Mouse (Mus musculus): ENCODE measurements around the gene Jak1. TPM values are rescaled to one million over a fixed set of nuclear protein-coding genes. Genes with fewer than 3 reads are reported as not detected.
A peak's percentile ranks its signal among the peaks of the same experiment; 100 is the strongest.
"Not testable (repeated sequence)": the region's sequence is repeated elsewhere in the genome, so short reads cannot be mapped to it uniquely, and the experiment has no call there.

The Jak1 gene
- polyA plus RNA-seq, 1 experiment from 2014 or later, result 55.9 TPM

- WGBS, result 2% methylated on average over 49 of the region's 49 CpGs
- DNase-seq (ENCODE audit: low spot score), result peak; percentile 77
- Histone ChIP-seq H3K9me3 (no peaks in the 10 kb centered on the region), H3K27ac (peak overlapping the region; percentile 80), H3K27me3 (ENCODE audit: insufficient read depth, poor library complexity, severe bottlenecking) (peaks cover 36% of the 10 kb centered on the region), H3K4me1 (peaks cover 21% of the 10 kb centered on the region), H3K36me3 (no peaks in the 10 kb centered on the region), H3K4me3 (peak overlapping the region; percentile 73)
Measured at GRCm38 (mm10) chr4:101292736-101293541, 27.9 kb upstream of the Jak1 start.

DNA sequence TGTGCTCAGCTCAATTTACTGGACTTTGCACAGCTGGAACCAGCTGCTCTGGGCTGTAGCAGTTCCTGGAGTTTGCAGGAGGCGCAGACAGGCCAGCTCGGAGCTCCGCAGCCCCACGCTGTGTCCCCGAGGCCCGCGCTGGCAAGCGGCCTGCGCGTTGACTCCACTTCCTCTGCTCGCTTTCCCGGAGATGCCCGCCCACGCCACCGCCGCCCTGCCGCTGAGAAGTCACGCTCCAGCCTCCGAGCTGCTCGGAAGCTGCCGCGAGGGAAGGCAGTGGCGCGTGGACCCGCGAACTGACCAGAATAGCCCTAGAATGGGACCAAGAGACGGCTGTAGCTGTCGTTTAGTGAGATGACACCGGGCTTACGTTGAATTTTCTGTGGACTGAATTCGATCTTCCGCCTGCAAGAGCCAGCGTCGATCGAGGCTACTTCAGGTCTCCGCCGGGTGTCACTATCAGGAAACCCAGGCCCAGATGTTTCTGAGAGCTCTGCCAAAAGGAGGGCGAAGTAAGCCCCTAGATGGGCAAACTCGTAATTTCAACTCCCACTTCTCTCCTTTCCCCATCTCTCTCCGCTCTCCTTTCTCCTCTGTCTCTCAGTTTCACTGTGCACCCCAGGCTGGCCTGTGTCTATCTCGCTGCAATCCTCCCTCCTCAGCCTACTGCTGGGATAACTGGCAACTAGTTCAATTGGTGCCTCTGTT lies 27.1 kb upstream of the Jak1 start:
- H3K36me3 ChIP-seq, result no peaks in the 10 kb centered on the region
- no peaks in the 10 kb centered on the region for H3K9me3 ChIP-seq
- peak; percentile 80 for DNase-seq (ENCODE audit: low spot score)
- H3K4me3 ChIP-seq, result peak overlapping the region; percentile 73
- WGBS, result 1% methylated on average over 41 of the region's 41 CpGs
- H3K4me1 ChIP-seq, result peaks cover 21% of the 10 kb centered on the region
- H3K27ac ChIP-seq, result peak overlapping the region; percentile 80
- H3K27me3 ChIP-seq (ENCODE audit: insufficient read depth, poor library complexity, severe bottlenecking), result peaks cover 36% of the 10 kb centered on the region

- no peak for DNase-seq (ENCODE audit: low spot score)
- Histone ChIP-seq H3K36me3 (no peaks in the 10 kb centered on the region), H3K27ac (no peak overlapping the region), H3K4me3 (no peak overlapping the region), H3K27me3 (ENCODE audit: insufficient read depth, poor library complexity, severe bottlenecking) (peaks cover 21% of the 10 kb centered on the region), H3K4me1 (peaks cover 30% of the 10 kb centered on the region), H3K9me3 (no peaks in the 10 kb centered on the region)
- WGBS, result 87% methylated on average over 11 of the region's 11 CpGs
Measured at GRCm38 (mm10) chr4:101288292-101288691, 23.2 kb upstream of the Jak1 start.

DNA sequence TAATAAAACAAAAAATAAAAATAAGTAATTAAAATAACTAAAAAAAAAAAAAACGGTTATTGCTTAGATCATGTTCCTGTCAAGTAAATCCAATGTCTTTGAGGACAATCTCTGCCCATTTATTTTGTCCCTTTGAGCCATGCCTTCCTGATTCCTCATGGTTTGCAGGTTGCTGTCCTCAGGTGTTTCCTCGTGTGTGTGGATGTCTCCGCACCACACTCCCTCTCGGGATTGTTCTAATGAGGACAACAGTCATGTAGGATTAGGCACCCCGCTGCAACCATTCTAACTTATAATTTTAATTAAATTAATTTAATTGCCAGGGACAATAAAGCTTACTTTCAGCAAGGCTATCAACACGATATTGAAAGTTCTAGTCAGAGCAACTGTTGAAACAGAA lies 21.5 kb upstream of the Jak1 start:
- Histone ChIP-seq H3K4me3 (no peak overlapping the region), H3K27ac (no peak overlapping the region), H3K36me3 (no peaks in the 10 kb centered on the region), H3K27me3 (ENCODE audit: insufficient read depth, poor library complexity, severe bottlenecking) (peaks cover 11% of the 10 kb centered on the region; the same call in 1 of the 2 replicates), H3K9me3 (no peaks in the 10 kb centered on the region), H3K4me1 (peaks cover 20% of the 10 kb centered on the region)
- DNase-seq (ENCODE audit: low spot score), result no peak
- 76% methylated on average over 6 of the region's 6 CpGs for WGBS

- Histone ChIP-seq H3K36me3 (no peaks in the 10 kb centered on the region), H3K27me3 (ENCODE audit: insufficient read depth, poor library complexity, severe bottlenecking) (peaks cover 6% of the 10 kb centered on the region; the same call in 1 of the 2 replicates), H3K27ac (no peak overlapping the region), H3K9me3 (no peaks in the 10 kb centered on the region), H3K4me1 (peaks cover 20% of the 10 kb centered on the region), H3K4me3 (no peak overlapping the region)
- DNase-seq (ENCODE audit: low spot score), result no peak
- WGBS, result 80% methylated on average over 2 of the region's 2 CpGs
Measured at GRCm38 (mm10) chr4:101285906-101286432, 20.9 kb upstream of the Jak1 start.

DNA sequence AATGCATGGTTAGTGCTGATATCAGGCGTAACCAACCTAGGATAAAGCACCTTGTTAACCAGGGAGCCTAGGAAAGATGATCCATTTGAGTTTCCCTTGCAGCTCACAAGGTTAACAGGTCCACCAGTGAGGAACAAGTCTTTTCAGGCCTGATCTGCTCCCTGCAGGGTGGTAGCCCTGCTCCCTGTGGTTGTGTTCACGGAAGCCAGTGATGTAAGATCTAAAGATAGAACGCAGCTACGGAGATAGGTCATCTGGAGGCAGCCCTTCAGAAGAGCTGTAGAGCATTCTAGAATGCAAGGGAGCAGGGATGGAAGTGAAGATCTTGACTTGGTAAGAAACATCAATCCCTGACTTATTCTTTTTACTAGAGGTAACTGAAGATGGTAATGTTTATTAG lies 18.9 kb upstream of the Jak1 start:
- H3K27me3 ChIP-seq (ENCODE audit: insufficient read depth, poor library complexity, severe bottlenecking), result no peaks in the 10 kb centered on the region
- H3K9me3 ChIP-seq, result no peaks in the 10 kb centered on the region
- H3K27ac ChIP-seq, result no peak overlapping the region
- peaks cover 13% of the 10 kb centered on the region for H3K4me1 ChIP-seq
- WGBS, result 51% methylated on average over 4 of the region's 4 CpGs
- no peaks in the 10 kb centered on the region for H3K36me3 ChIP-seq
- H3K4me3 ChIP-seq, result no peak overlapping the region
- DNase-seq (ENCODE audit: low spot score), result no peak

- H3K27ac ChIP-seq, result no peak overlapping the region
- 52% methylated on average over 1 of the region's 1 CpGs for WGBS
- H3K36me3 ChIP-seq, result no peaks in the 10 kb centered on the region
- no peaks in the 10 kb centered on the region for H3K9me3 ChIP-seq
- no peak overlapping the region for H3K4me3 ChIP-seq
- H3K27me3 ChIP-seq (ENCODE audit: insufficient read depth, poor library complexity, severe bottlenecking), result no peaks in the 10 kb centered on the region
- DNase-seq (ENCODE audit: low spot score), result no peak
- peaks cover 13% of the 10 kb centered on the region for H3K4me1 ChIP-seq
Measured at GRCm38 (mm10) chr4:101282237-101282636, 17.2 kb upstream of the Jak1 start.

DNA sequence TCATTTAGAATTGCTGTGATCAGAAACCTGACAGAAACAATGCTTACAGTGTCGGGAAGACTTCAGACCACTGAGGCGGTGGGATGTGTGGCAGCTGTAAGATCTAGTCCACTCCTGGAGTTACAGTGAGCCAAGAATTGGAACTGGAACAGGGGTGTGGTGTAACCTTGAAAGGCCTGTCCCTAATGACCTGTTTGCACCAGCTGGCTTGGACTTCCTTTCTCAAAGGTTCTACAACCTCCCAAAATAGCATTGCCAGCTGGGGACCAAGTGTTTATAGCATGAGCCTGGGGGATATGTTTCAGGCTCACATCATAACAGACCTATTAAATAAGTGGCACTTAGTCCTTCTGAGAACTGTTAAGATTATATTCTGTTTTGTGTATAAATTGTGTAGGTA lies 15.0 kb upstream of the Jak1 start:
- 76% methylated on average over 2 of the region's 2 CpGs for WGBS
- H3K4me3 ChIP-seq, result no peak overlapping the region
- no peak overlapping the region for H3K27ac ChIP-seq
- DNase-seq (ENCODE audit: low spot score), result no peak
- H3K4me1 ChIP-seq, result peaks cover 13% of the 10 kb centered on the region
- no peaks in the 10 kb centered on the region for H3K9me3 ChIP-seq
- H3K27me3 ChIP-seq (ENCODE audit: insufficient read depth, poor library complexity, severe bottlenecking), result no peaks in the 10 kb centered on the region
- no peaks in the 10 kb centered on the region for H3K36me3 ChIP-seq

DNA sequence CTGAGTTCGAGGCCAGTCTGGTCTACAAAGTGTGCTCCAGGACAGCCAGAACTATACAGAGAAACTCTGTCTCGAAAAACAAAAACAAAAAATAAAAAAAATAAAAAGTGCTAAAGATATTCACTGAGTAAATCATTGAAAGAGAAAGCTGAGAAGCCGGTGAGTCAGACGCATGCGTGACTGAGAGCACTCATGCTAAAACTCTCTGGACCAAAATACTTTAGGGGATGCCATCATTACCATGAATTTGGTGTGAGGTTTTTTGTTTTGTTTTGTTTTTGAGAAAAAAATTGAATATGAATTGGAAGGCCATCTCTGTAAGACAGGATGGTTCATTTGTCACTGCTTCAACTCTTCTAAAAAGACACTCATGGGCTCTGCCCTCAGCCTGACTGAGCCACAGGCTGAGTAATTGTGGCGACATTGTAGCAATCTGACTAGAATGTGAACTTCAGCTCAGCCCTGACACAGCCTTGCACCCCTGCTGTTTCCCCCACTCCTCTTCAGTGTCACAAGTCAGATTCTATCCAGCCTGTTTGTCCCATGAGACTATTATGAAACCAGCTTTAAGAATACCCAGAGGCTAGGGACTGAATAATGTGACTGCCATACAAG lies 11.5 kb upstream of the Jak1 start:
- no peak for DNase-seq (ENCODE audit: low spot score)
- H3K9me3 ChIP-seq, result no peaks in the 10 kb centered on the region
- no peak overlapping the region for H3K27ac ChIP-seq
- no peaks in the 10 kb centered on the region for H3K36me3 ChIP-seq
- WGBS, result 81% methylated on average over 6 of the region's 6 CpGs
- no peak overlapping the region for H3K4me3 ChIP-seq
- no peaks in the 10 kb centered on the region for H3K4me1 ChIP-seq
- no peaks in the 10 kb centered on the region for H3K27me3 ChIP-seq (ENCODE audit: insufficient read depth, poor library complexity, severe bottlenecking)

GRCm38 (mm10) chr4:101275881-101276280 lies 10.8 kb upstream of the Jak1 start:
- no peak for DNase-seq (ENCODE audit: low spot score)
- 93% methylated on average over 3 of the region's 3 CpGs for WGBS
- Histone ChIP-seq H3K4me3 (no peak overlapping the region), H3K9me3 (no peaks in the 10 kb centered on the region), H3K36me3 (no peaks in the 10 kb centered on the region), H3K27ac (no peak overlapping the region), H3K4me1 (no peaks in the 10 kb centered on the region), H3K27me3 (ENCODE audit: insufficient read depth, poor library complexity, severe bottlenecking) (no peaks in the 10 kb centered on the region)

DNA sequence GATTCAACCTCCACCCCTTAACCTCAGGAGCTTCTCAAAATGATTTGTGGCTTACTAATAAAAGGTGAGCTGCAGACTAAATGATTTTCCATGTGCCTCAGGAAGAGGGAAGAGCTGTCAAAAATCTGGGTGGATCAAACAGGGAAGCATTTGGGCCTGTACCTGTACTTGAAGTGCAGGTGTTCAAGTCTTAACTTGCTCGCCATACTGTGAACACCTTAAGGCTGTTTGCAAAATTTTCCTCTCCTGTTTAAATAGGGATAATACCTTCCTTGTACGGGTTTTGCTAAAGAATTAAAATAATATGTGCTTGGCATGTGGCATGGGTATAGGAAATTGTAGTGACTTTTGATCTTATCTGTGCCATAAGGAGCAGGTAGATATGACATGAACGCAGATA lies 5.7 kb upstream of the Jak1 start:
- Histone ChIP-seq H3K4me1 (no peaks in the 10 kb centered on the region), H3K27ac (no peak overlapping the region), H3K36me3 (no peaks in the 10 kb centered on the region), H3K4me3 (no peak overlapping the region), H3K9me3 (no peaks in the 10 kb centered on the region), H3K27me3 (ENCODE audit: insufficient read depth, poor library complexity, severe bottlenecking) (no peaks in the 10 kb centered on the region)
- 85% methylated on average over 3 of the region's 3 CpGs for WGBS
- no peak for DNase-seq (ENCODE audit: low spot score)

DNA sequence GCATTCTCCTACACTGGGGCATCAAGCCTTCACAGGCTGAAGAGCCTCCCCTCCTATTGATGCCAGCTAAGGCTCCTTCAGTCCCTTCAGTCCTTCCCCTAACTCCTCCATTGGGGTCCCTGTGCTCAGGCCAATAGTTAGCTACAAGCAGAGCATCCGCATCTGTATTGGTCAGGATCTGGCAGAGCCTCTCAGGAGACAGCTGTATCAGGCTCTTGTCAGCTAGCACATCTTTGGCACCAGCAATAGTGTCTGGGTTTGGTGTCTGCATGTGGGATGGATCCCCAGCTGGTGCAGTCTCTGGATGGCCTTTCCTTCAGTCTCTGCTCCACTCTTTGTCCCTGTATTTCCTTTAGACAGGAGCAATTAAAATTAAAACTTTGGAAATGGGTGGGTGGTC lies 3.4 kb upstream of the Jak1 start:
- H3K27ac ChIP-seq; DNase-seq (ENCODE audit: low spot score); H3K4me1 ChIP-seq; H3K4me3 ChIP-seq; H3K36me3 ChIP-seq; H3K27me3 ChIP-seq (ENCODE audit: insufficient read depth, poor library complexity, severe bottlenecking); H3K9me3 ChIP-seq: not testable (repeated sequence)
- WGBS, result 57% methylated on average over 1 of the region's 1 CpGs

DNA sequence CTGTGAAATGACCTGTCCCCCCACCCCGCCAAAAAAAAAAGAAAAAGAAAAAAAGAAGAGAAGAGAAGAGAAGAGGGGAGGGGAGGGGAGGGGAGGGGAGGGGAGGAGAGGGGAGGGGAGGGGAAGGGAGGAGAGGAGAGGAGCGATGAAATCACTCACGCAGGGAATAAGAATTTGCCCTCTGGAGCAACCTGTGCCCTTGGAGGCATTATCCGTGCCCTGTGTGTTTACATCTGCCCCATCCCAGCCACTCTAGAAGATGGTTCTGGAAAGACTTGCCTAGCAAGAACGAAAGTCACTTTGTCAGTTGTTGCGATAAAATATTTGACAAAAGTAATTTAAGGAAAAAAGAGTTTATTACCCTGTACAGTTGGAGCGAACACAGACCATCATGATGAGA lies 441 bp upstream of the Jak1 start:
- H3K4me3 ChIP-seq, result peak overlapping the region; percentile 74
- no peak for DNase-seq (ENCODE audit: low spot score)
- H3K27ac ChIP-seq, result peak overlapping the region; percentile 95
- H3K9me3 ChIP-seq, result no peaks in the 10 kb centered on the region
- no peaks in the 10 kb centered on the region for H3K36me3 ChIP-seq
- WGBS, result 28% methylated on average over 6 of the region's 7 CpGs
- H3K4me1 ChIP-seq, result 0 out of 2 replicates have a peak, but pooled peaks cover 5% of the 10 kb centered on the region
- H3K27me3 ChIP-seq (ENCODE audit: insufficient read depth, poor library complexity, severe bottlenecking), result no peaks in the 10 kb centered on the region
